Mouse (Mus musculus) megakaryocyte, embryonic 14.5 days (primary cell): ENCODE data around the gene Ece1. TPM values are rescaled to one million over a fixed set of nuclear protein-coding genes. Genes with fewer than 3 reads are reported as not detected.

Experiments
- H3K27me3 ChIP-seq: replicated peaks from 2 replicates; pipeline ENCODE3; 2012; ENCODE audit warnings: inconsistent platforms
- H3K36me3 ChIP-seq: replicated peaks from 2 replicates; pipeline ENCODE3; 2012; ENCODE audit warnings: low read length, inconsistent platforms, mixed read lengths
- H3K4me1 ChIP-seq: 2 replicates; pipeline ENCODE4 v1.6.1; 2012; ENCODE audit warnings: inconsistent platforms
- H3K4me3 ChIP-seq: replicated peaks from 2 replicates; pipeline ENCODE3; 2012; ENCODE audit warnings: moderate library complexity, mild to moderate bottlenecking, inconsistent platforms
- H3K9me3 ChIP-seq: 2 replicates; pipeline ENCODE4 v1.6.1; 2012; ENCODE audit warnings: inconsistent platforms
- FLI1 ChIP-seq: IDR thresholded peaks from 2 replicates; pipeline ENCODE4 v1.6.1; 2012; ENCODE audit warnings: low read length, inconsistent platforms, mixed read lengths
- GATA1 ChIP-seq: IDR thresholded peaks from 3 replicates; pipeline ENCODE4 v1.6.1; 2012; ENCODE audit warnings: mixed read lengths, low read length, inconsistent platforms, borderline replicate concordance
- polyA plus RNA-seq: library from polyadenylated mRNA; stranded (reverse); fragments of >175 nt; gene quantifications from 2 replicates; pipeline ENCODE4 v1.2.3, GENCODE M21; 2012; ENCODE audit warnings: low replicate concordance; ENCODE audit not compliant: insufficient read depth

The Ece1 gene
- polyA plus RNA-seq, 1 experiment: 5.0 TPM

- Histone ChIP-seq H3K9me3 (no peaks in the 10 kb centered on the region), H3K27me3 (peaks cover 24% of the 10 kb centered on the region), H3K36me3 (peaks cover 27% of the 10 kb centered on the region)
Observed at GRCm38 (mm10) chr4:137952840-137953239, 90.8 kb downstream of the Ece1 start.

GRCm38 (mm10) chr4:137954184-137954583, 92.1 kb downstream of the Ece1 start:
- H3K4me1 ChIP-seq: peaks cover 27% of the 10 kb centered on the region
- H3K4me3 ChIP-seq: no peak overlapping the region
- H3K9me3 ChIP-seq: 0 out of 2 replicates have a peak, but pooled peaks cover under 1% of the 10 kb centered on the region
- H3K27me3 ChIP-seq: peaks cover 20% of the 10 kb centered on the region
- H3K36me3 ChIP-seq: peaks cover 36% of the 10 kb centered on the region
- TF ChIP-seq GATA1: no peak
- no peak for TF ChIP-seq FLI1

More at GRCm38 (mm10) chr4:137952840-137953239, 90.8 kb downstream of the Ece1 start:
- peaks cover 27% of the 10 kb centered on the region for H3K4me1 ChIP-seq
- TF ChIP-seq GATA1: no peak
- no peak for TF ChIP-seq FLI1
- no peak overlapping the region for H3K4me3 ChIP-seq

- Histone ChIP-seq H3K4me1 (peaks cover 27% of the 10 kb centered on the region), H3K27me3 (peaks cover 13% of the 10 kb centered on the region), H3K9me3 (peaks cover 9% of the 10 kb centered on the region; the same call in 1 of the 2 replicates), H3K4me3 (peak overlapping the region; percentile 2), H3K36me3 (peaks cover 38% of the 10 kb centered on the region)
- TF ChIP-seq FLI1 (no peak), GATA1 (no peak)
Observed at GRCm38 (mm10) chr4:137954926-137955396, 92.9 kb downstream of the Ece1 start.

GRCm38 (mm10) chr4:137956260-137956659, 94.2 kb downstream of the Ece1 start:
- no peak for TF ChIP-seq FLI1
- no peak for TF ChIP-seq GATA1

GRCm38 (mm10) chr4:137959889-137960665, 98.0 kb downstream of the Ece1 start:
- peaks cover 52% of the 10 kb centered on the region for H3K36me3 ChIP-seq
- H3K27me3 ChIP-seq: peaks cover 10% of the 10 kb centered on the region
- H3K4me1 ChIP-seq: peaks cover 15% of the 10 kb centered on the region
- TF ChIP-seq GATA1 (no peak), FLI1 (no peak)
- peaks cover 15% of the 10 kb centered on the region; the same call in 1 of the 2 replicates for H3K9me3 ChIP-seq
- no peak overlapping the region for H3K4me3 ChIP-seq

More at GRCm38 (mm10) chr4:137956260-137956659, 94.2 kb downstream of the Ece1 start:
- Histone ChIP-seq H3K4me3 (no peak overlapping the region), H3K4me1 (peaks cover 32% of the 10 kb centered on the region), H3K9me3 (peaks cover 9% of the 10 kb centered on the region; the same call in 1 of the 2 replicates), H3K27me3 (peaks cover 10% of the 10 kb centered on the region), H3K36me3 (peaks cover 38% of the 10 kb centered on the region)

GRCm38 (mm10) chr4:137960757-137961156, 98.7 kb downstream of the Ece1 start:
- Histone ChIP-seq H3K36me3 (peaks cover 52% of the 10 kb centered on the region), H3K4me1 (peaks cover 9% of the 10 kb centered on the region), H3K4me3 (no peak overlapping the region), H3K9me3 (peaks cover 15% of the 10 kb centered on the region; the same call in 1 of the 2 replicates), H3K27me3 (peaks cover 11% of the 10 kb centered on the region)
- TF ChIP-seq FLI1 (no peak), GATA1 (no peak)

- Histone ChIP-seq H3K36me3 (peaks cover 41% of the 10 kb centered on the region), H3K27me3 (peaks cover 14% of the 10 kb centered on the region), H3K4me1 (peaks cover 6% of the 10 kb centered on the region), H3K4me3 (no peak overlapping the region), H3K9me3 (peaks cover 15% of the 10 kb centered on the region; the same call in 1 of the 2 replicates)
- TF ChIP-seq FLI1: no peak
- no peak for TF ChIP-seq GATA1
Observed at GRCm38 (mm10) chr4:137962643-137963350, 100.8 kb downstream of the Ece1 start.

- Histone ChIP-seq H3K4me3 (no peak overlapping the region), H3K27me3 (peaks cover 12% of the 10 kb centered on the region), H3K36me3 (peaks cover 37% of the 10 kb centered on the region), H3K9me3 (peaks cover 15% of the 10 kb centered on the region; the same call in 1 of the 2 replicates), H3K4me1 (peaks cover 6% of the 10 kb centered on the region)
- TF ChIP-seq GATA1: no peak
- TF ChIP-seq FLI1: no peak
Observed at GRCm38 (mm10) chr4:137963431-137963830, 101.4 kb downstream of the Ece1 start.

- peaks cover 33% of the 10 kb centered on the region for H3K36me3 ChIP-seq
- no peak overlapping the region for H3K4me3 ChIP-seq
- TF ChIP-seq GATA1 (no peak), FLI1 (no peak)
- H3K4me1 ChIP-seq: peaks cover 6% of the 10 kb centered on the region
- peaks cover 12% of the 10 kb centered on the region for H3K27me3 ChIP-seq
- peaks cover 15% of the 10 kb centered on the region; the same call in 1 of the 2 replicates for H3K9me3 ChIP-seq
Observed at GRCm38 (mm10) chr4:137963881-137964584, 102.0 kb downstream of the Ece1 start.
